Mouse (Mus musculus): Measurements from ENCODE around the gene Fam126a. TPM values are rescaled to one million over a fixed set of nuclear protein-coding genes. Genes with fewer than 3 reads are reported as not detected.

Gene Fam126a
- polyA plus RNA-seq, 1 experiment from 2014 or later = 11.5 TPM

DNA sequence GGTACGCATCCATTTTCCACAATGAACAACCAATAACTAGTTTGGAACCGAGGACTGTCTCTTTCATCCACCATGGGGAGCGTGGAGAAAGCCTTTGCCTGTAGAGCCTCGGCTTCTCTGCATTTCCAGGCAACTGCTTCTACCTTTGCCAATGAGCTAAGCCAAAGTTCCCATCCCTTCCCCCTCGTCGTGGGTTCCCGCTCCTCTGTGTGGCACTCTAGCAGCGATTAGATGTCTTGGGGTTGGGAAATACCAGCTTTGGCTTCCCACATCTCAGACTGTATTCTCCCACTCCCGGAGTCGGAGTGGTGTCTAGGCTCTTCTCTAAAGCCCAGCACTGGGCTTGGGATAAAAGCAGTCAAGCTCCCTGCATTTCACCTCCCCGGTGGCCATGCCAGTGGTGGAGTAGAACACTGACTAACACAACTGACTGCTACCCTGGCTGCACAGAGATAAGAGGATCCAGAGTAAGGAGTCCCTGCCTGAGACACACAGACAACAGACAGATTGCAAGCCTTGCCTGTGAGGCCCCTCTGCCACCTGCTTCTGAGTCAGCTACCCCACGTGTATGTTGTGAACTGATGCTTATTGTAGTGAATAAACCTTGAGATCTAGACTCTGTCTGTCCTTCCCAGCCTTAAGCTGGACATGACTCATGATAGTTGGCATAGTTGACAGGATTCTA, 106.9 kb downstream of the Fam126a start:
- no peak overlapping the region for H3K27ac ChIP-seq (ENCODE audit: low read length)
- 0 out of 2 replicates have a peak, but pooled peaks cover 4% of the 10 kb centered on the region for H3K4me1 ChIP-seq (ENCODE audit: insufficient read depth, low read depth, low read length)
- H3K27me3 ChIP-seq (replicated peaks; ENCODE audit: insufficient read depth, low read length) = no peaks in the 10 kb centered on the region
- no peak overlapping the region for H3K4me3 ChIP-seq (ENCODE audit: low read depth, low read length)
- H3K9ac ChIP-seq (replicated peaks; ENCODE audit: low read depth) = no peak overlapping the region
- DNase-seq (ENCODE audit: low spot score) (no peak), ATAC-seq (no peak; the same call in 1 of the 2 replicates)
- H3K9me3 ChIP-seq (ENCODE audit: low read length) = no peaks in the 10 kb centered on the region
- H3K36me3 ChIP-seq (ENCODE audit: insufficient read depth, low read length) = no peaks in the 10 kb centered on the region
- H3K4me2 ChIP-seq (replicated peaks; ENCODE audit: low read depth, low read length) = no peak overlapping the region
- WGBS = 82% methylated on average over 12 of the region's 12 CpGs
- TF ChIP-seq EP300 (IDR thresholded peaks at IDR 0.05) (no peak), CTCF (IDR thresholded peaks at IDR 0.05) (no peak)

DNA sequence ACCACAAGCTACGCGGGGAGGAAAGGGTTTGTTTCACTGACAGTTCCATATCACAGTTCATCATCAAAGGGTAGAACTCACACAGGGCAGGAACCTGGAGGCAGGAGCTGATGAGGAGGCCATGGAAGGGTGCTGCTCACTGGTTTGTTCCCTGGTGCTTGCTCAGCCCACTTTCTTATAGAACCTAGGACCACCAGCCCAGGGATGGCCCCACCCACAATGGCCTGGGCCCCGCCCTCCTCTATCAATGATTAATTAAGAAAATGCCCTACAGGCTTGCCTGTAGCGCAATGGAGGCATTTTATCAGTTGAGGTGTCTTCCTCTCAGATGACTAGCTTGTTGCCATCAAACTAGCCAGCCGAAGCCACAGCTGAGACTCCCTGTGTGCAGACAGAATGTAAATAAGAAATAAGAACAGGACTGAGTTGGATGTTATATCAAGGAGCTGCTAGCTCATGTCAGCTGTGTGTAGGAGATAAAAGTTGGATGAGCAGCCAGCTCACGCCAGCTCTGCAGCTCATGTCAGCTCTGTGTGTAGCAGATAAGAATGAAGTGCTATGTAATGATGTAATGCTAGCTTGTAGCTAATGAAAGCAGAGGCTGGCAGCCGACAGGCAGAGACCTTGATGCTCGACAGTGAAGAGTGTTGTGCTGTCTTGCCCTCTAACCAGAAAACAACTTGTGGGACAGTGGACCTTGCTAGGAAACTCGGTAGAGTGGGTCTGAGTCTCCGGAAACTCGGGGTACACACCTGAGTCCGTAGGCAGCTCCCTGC, 107.8 kb downstream of the Fam126a start:
- Histone ChIP-seq H3K9me3 (ENCODE audit: low read length) (no peaks in the 10 kb centered on the region), H3K36me3 (ENCODE audit: insufficient read depth, low read length) (no peaks in the 10 kb centered on the region), H3K4me2 (replicated peaks; ENCODE audit: low read depth, low read length) (no peak overlapping the region), H3K4me1 (ENCODE audit: insufficient read depth, low read depth, low read length) (0 out of 2 replicates have a peak, but pooled peaks cover 4% of the 10 kb centered on the region), H3K9ac (replicated peaks; ENCODE audit: low read depth) (no peak overlapping the region), H3K27me3 (replicated peaks; ENCODE audit: insufficient read depth, low read length) (no peaks in the 10 kb centered on the region), H3K4me3 (ENCODE audit: low read depth, low read length) (no peak overlapping the region), H3K27ac (ENCODE audit: low read length) (no peak overlapping the region)
- ATAC-seq (peak; percentile 66), DNase-seq (ENCODE audit: low spot score) (peak; percentile 8)
- TF ChIP-seq EP300 (IDR thresholded peaks at IDR 0.05) = no peak
- no peak for TF ChIP-seq CTCF (IDR thresholded peaks at IDR 0.05)
- 59% methylated on average over 12 of the region's 12 CpGs for WGBS

DNA sequence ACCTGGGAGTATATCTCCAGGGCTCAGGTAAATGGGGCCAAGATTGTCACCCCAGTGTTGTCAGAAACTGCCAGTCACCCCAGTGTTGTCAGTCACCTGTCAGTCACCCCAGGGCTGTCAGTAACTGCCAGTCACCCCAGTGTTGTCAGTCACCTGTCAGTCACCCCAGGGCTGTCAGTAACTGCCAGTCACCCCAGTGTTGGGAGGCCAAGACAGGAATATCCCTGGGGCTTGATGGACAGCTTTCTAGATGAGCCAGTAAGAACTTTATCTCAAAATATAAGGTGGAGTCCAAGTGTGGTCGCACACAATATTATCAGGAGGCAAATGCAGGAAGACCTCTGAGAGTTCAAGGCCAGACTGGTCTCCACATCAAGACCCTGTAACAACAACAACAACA, 109.2 kb downstream of the Fam126a start:
- Histone ChIP-seq H3K9ac (replicated peaks; ENCODE audit: low read depth) (no peak overlapping the region), H3K27me3 (replicated peaks; ENCODE audit: insufficient read depth, low read length) (no peaks in the 10 kb centered on the region), H3K9me3 (ENCODE audit: low read length) (no peaks in the 10 kb centered on the region), H3K27ac (ENCODE audit: low read length) (no peak overlapping the region), H3K36me3 (ENCODE audit: insufficient read depth, low read length) (no peaks in the 10 kb centered on the region), H3K4me2 (replicated peaks; ENCODE audit: low read depth, low read length) (no peak overlapping the region), H3K4me1 (ENCODE audit: insufficient read depth, low read depth, low read length) (0 out of 2 replicates have a peak, but pooled peaks cover 4% of the 10 kb centered on the region), H3K4me3 (ENCODE audit: low read depth, low read length) (no peak overlapping the region)
- TF ChIP-seq EP300 (IDR thresholded peaks at IDR 0.05) = no peak
- TF ChIP-seq CTCF (IDR thresholded peaks at IDR 0.05) = no peak
- WGBS = 91% methylated on average over 1 of the region's 1 CpGs
- DNase-seq (ENCODE audit: low spot score) = no peak
- no peak for ATAC-seq

DNA sequence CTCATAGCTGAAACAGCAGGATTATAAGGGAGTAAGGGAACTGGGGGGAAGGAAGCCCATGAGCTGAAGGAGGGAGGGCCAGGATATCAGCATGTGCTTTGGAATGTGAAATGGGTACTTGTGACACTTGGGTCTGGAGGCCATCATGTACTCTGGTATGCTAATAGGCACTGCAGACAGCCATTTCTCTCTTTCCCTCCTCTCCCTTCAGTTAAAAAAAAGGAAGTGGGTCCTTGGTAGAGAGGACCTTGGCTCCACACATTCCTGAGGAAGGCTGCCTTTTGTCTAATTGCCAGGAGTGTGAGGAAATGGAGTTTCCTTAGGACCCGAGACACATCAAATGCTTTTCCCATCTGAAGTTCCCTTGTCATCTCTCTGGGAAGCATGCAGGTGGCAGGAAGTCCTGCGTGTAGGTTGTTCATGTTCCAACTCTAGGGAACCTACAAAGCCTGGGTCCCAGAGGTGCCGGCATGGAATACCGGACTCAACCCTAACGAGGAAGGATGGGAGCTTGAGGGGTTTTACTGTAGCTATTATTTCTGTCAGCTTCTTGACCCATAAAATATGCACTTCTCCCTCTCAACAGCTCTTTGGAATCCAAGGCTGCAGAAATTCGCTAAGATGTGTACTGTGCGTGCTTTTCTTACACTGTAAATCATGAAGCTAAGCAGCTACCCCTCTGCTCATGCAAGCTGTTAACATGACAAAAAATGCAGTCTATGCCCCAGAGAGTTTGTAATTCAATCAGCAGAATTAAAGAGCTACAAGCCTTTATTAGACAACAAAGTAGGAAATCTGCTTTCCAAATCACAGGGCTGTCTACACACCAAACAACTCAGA, 110.4 kb downstream of the Fam126a start:
- Histone ChIP-seq H3K4me1 (ENCODE audit: insufficient read depth, low read depth, low read length) (0 out of 2 replicates have a peak, but pooled peaks cover 4% of the 10 kb centered on the region), H3K27ac (ENCODE audit: low read length) (peak overlapping the region; percentile 55; the same call in 1 of the 2 replicates)
- ATAC-seq = peak; percentile 87

DNA sequence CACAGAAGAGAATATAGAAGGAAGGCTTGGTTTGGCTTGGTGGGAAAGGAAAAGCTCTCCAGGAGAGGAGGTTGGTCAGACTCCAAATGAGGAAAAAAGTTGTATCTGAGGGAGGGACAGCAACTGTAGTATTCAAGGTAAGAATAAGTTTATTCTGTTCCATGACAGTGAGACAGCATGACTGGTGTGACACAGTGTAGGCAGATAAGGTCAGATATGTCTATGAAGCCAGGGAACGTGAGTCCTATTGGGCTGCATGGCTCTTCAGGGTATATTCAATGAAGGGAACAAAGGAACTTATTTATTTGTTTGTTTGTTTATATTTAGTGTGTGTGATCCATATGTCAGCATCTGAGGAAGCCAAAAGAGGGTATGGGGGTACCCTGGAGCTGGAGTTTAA, 113.2 kb downstream of the Fam126a start:
- H3K4me3 ChIP-seq (ENCODE audit: low read depth, low read length) = no peak overlapping the region
- WGBS = 81% methylated on average over 1 of the region's 1 CpGs
- ATAC-seq (no peak), DNase-seq (ENCODE audit: low spot score) (no peak)
- H3K4me2 ChIP-seq (replicated peaks; ENCODE audit: low read depth, low read length) = no peak overlapping the region
- no peaks in the 10 kb centered on the region for H3K9me3 ChIP-seq (ENCODE audit: low read length)
- H3K36me3 ChIP-seq (ENCODE audit: insufficient read depth, low read length) = no peaks in the 10 kb centered on the region
- H3K27ac ChIP-seq (ENCODE audit: low read length) = no peak overlapping the region
- no peak overlapping the region for H3K9ac ChIP-seq (replicated peaks; ENCODE audit: low read depth)
- 0 out of 2 replicates have a peak, but pooled peaks cover 4% of the 10 kb centered on the region for H3K4me1 ChIP-seq (ENCODE audit: insufficient read depth, low read depth, low read length)
- no peak for TF ChIP-seq CTCF (IDR thresholded peaks at IDR 0.05)
- TF ChIP-seq EP300 (IDR thresholded peaks at IDR 0.05) = no peak
- no peaks in the 10 kb centered on the region for H3K27me3 ChIP-seq (replicated peaks; ENCODE audit: insufficient read depth, low read length)

More for the DNA sequence above, 110.4 kb downstream of the Fam126a start:
- Histone ChIP-seq H3K9me3 (ENCODE audit: low read length) (no peaks in the 10 kb centered on the region), H3K4me2 (replicated peaks; ENCODE audit: low read depth, low read length) (peak overlapping the region; percentile 34; the same call in 1 of the 2 replicates), H3K9ac (replicated peaks; ENCODE audit: low read depth) (no peak overlapping the region), H3K36me3 (ENCODE audit: insufficient read depth, low read length) (no peaks in the 10 kb centered on the region), H3K4me3 (ENCODE audit: low read depth, low read length) (no peak overlapping the region), H3K27me3 (replicated peaks; ENCODE audit: insufficient read depth, low read length) (no peaks in the 10 kb centered on the region)
- peak; percentile 69 for DNase-seq (ENCODE audit: low spot score)
- TF ChIP-seq EP300 (IDR thresholded peaks at IDR 0.05) (peak; percentile 51), CTCF (IDR thresholded peaks at IDR 0.05) (no peak)
- 27% methylated on average over 7 of the region's 7 CpGs for WGBS

DNA sequence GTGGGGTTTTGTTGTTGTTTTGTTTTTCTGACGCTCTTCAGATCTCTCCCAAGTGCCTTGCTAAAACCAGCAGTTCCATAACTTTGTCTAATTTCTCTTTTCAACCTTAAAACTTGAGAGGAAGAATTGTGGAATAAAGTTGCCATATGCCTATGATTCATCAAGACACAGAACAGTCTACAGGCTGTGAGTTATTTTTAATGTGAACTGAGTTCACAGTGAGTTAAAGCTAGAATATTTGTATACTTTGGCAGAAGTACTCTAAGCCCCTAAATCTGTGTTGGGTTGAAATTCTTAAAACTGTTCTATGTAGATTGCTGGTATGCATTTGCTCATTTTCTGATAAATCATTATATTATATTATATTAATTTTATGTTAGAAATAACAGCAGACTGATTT, 118.9 kb downstream of the Fam126a start:
- Histone ChIP-seq H3K9ac (replicated peaks; ENCODE audit: low read depth) (no peak overlapping the region), H3K27ac (ENCODE audit: low read length) (no peak overlapping the region), H3K36me3 (ENCODE audit: insufficient read depth, low read length) (no peaks in the 10 kb centered on the region), H3K27me3 (replicated peaks; ENCODE audit: insufficient read depth, low read length) (no peaks in the 10 kb centered on the region), H3K4me3 (ENCODE audit: low read depth, low read length) (no peak overlapping the region), H3K4me2 (replicated peaks; ENCODE audit: low read depth, low read length) (no peak overlapping the region), H3K9me3 (ENCODE audit: low read length) (no peaks in the 10 kb centered on the region), H3K4me1 (ENCODE audit: insufficient read depth, low read depth, low read length) (no peaks in the 10 kb centered on the region)
- no peak for ATAC-seq
- no peak for DNase-seq (ENCODE audit: low spot score)
- 98% methylated on average over 1 of the region's 1 CpGs for WGBS
- no peak for TF ChIP-seq CTCF (IDR thresholded peaks at IDR 0.05)
- no peak for TF ChIP-seq EP300 (IDR thresholded peaks at IDR 0.05)

All from lung, postnatal 0 days (tissue).